Mouse (Mus musculus): ENCODE data around the gene Ptprd.

Gene Ptprd

GRCm38 (mm10) chr4:76370041-76370880, 1841.5 kb downstream of the Ptprd start:
- peak; percentile 34 to 56 for DNase-seq

- DNase-seq: no peak
Observed at GRCm38 (mm10) chr4:76369101-76369500, 1842.7 kb downstream of the Ptprd start.

GRCm38 (mm10) chr4:76368291-76368690, 1843.5 kb downstream of the Ptprd start:
- no peak for DNase-seq

GRCm38 (mm10) chr4:76367285-76367684, 1844.5 kb downstream of the Ptprd start:
- no peak for DNase-seq

- peak; percentile 42 to 64 for DNase-seq
Observed at GRCm38 (mm10) chr4:76365871-76366270, 1845.9 kb downstream of the Ptprd start.

- no peak for DNase-seq
Observed at GRCm38 (mm10) chr4:76361546-76361945, 1850.2 kb downstream of the Ptprd start.

GRCm38 (mm10) chr4:76354167-76354566, 1857.6 kb downstream of the Ptprd start:
- no peak for DNase-seq

GRCm38 (mm10) chr4:76352468-76352867, 1859.3 kb downstream of the Ptprd start:
- DNase-seq: no peak

GRCm38 (mm10) chr4:76351201-76351979, 1860.4 kb downstream of the Ptprd start:
- DNase-seq: no peak

GRCm38 (mm10) chr4:76350241-76350962, 1861.4 kb downstream of the Ptprd start:
- no peak for DNase-seq

- DNase-seq: peak; percentile 65 to 75
Observed at GRCm38 (mm10) chr4:76344059-76344458, 1867.7 kb downstream of the Ptprd start.

GRCm38 (mm10) chr4:76337926-76338325, 1873.8 kb downstream of the Ptprd start:
- DNase-seq: no peak

GRCm38 (mm10) chr4:76327346-76327745, 1884.4 kb downstream of the Ptprd start:
- DNase-seq: peak; percentile 32 to 61

- no peak for DNase-seq
Observed at GRCm38 (mm10) chr4:76325646-76326045, 1886.1 kb downstream of the Ptprd start.

GRCm38 (mm10) chr4:76324928-76325327, 1886.8 kb downstream of the Ptprd start:
- DNase-seq: no peak

- no peak for DNase-seq
Observed at GRCm38 (mm10) chr4:76324509-76324908, 1887.3 kb downstream of the Ptprd start.

GRCm38 (mm10) chr4:76319874-76320273, 1891.9 kb downstream of the Ptprd start:
- DNase-seq: no peak

- DNase-seq: no peak
Observed at GRCm38 (mm10) chr4:76315977-76316376, 1895.8 kb downstream of the Ptprd start.

- DNase-seq: no peak
Observed at GRCm38 (mm10) chr4:76313749-76314148, 1898.0 kb downstream of the Ptprd start.

GRCm38 (mm10) chr4:76312593-76312992, 1899.2 kb downstream of the Ptprd start:
- DNase-seq: no peak

- DNase-seq: no peak
Observed at GRCm38 (mm10) chr4:76305987-76306386, 1905.8 kb downstream of the Ptprd start.

- DNase-seq: no peak
Observed at GRCm38 (mm10) chr4:76297375-76297774, 1914.4 kb downstream of the Ptprd start.

- DNase-seq: no peak
Observed at GRCm38 (mm10) chr4:76292733-76293357, 1918.9 kb downstream of the Ptprd start.

Data from kidney, postnatal 25 days (tissue).